Mouse (Mus musculus) heart, embryonic 14.5 days (tissue): ENCODE measurements around the gene Olfr806. TPM values are rescaled to one million over a fixed set of nuclear protein-coding genes. Genes with fewer than 3 reads are reported as not detected.

Experiments
- ATAC-seq: fragments of 200-750 bp; cut with Nextera tagmentation; 2 replicates; pipeline ENCODE4 v1.8.0; 2017; ENCODE audit warnings: low read depth, moderate TSS enrichment; ENCODE audit not compliant: insufficient number of reproducible peaks, insufficient read depth, low FRiP score
- H3K27ac ChIP-seq, 2 experiments: fragments of 200-500 bp in 1 of 2; fragments of 300-500 bp in 1 of 2; sonication (generic) in 1 of 2; replicated peaks in 1 of 2; 2 replicates each; pipeline ENCODE4 v1.5.1; 2012 to 2014; ENCODE audit warnings: low read depth in 2 of 2, low read length in 2 of 2, control low read depth in 1 of 2, mild to moderate bottlenecking in 1 of 2, mixed read lengths in 1 of 2; ENCODE audit not compliant: control insufficient read depth in 1 of 2, insufficient read depth in 1 of 2
- H3K27me3 ChIP-seq: fragments of 300-500 bp; sonication (generic); 2 replicates; pipeline ENCODE4 v1.6.1; 2014; ENCODE audit warnings: mild to moderate bottlenecking, low read length, control low read depth; ENCODE audit not compliant: control insufficient read depth, insufficient read depth
- H3K36me3 ChIP-seq: fragments of 300-500 bp; sonication (generic); 2 replicates; pipeline ENCODE4 v1.6.1; 2014; ENCODE audit warnings: mild to moderate bottlenecking, control low read depth, low read length, mixed read lengths; ENCODE audit not compliant: control insufficient read depth, insufficient read depth
- H3K4me1 ChIP-seq, 2 experiments: fragments of 200-500 bp in 1 of 2; fragments of 300-500 bp in 1 of 2; sonication (generic) in 1 of 2; 2 replicates each; pipeline ENCODE4 v1.6.1; 2012 to 2014; ENCODE audit warnings: low read length in 2 of 2, control low read depth in 1 of 2, mixed read lengths in 1 of 2; ENCODE audit not compliant: control insufficient read depth in 2 of 2, insufficient read depth in 2 of 2
- H3K4me2 ChIP-seq: fragments of 300-500 bp; sonication (generic); 2 replicates; pipeline ENCODE4 v1.6.1; 2014; ENCODE audit warnings: mild to moderate bottlenecking, low read length
- H3K4me3 ChIP-seq, 2 experiments: fragments of 200-500 bp in 1 of 2; fragments of 300-500 bp in 1 of 2; sonication (generic) in 1 of 2; 2 replicates each; pipeline ENCODE4 v1.5.1; 2012 to 2014; ENCODE audit warnings: low read length in 2 of 2, mild to moderate bottlenecking in 2 of 2, control low read depth in 1 of 2, low read depth in 1 of 2, moderate library complexity in 1 of 2; ENCODE audit not compliant: control insufficient read depth in 1 of 2, insufficient read depth in 1 of 2
- H3K9ac ChIP-seq: fragments of 300-500 bp; sonication (generic); 2 replicates; pipeline ENCODE4 v1.6.1; 2014; ENCODE audit warnings: mild to moderate bottlenecking, low read length
- H3K9me3 ChIP-seq: fragments of 300-500 bp; sonication (generic); 2 replicates; pipeline ENCODE4 v1.6.1; 2016; ENCODE audit warnings: low read length, control low read depth; ENCODE audit not compliant: control insufficient read depth
- WGBS: fragments of 180-500 bp; shearing (Covaris S2); extraction: QIAGEN DNeasy Blood & Tissue Kit; methylation state at CpG from one replicate; pipeline ENCODE4 v1.1.7; 2014; 5-methylcytosine and 5-hydroxymethylcytosine counted together
- microRNA-seq: library from miRNA; unstranded; fragments of <30 nt; microRNA quantifications from one replicate; pipeline ENCODE4, GENCODE M21; 2016
- polyA plus RNA-seq: library from polyadenylated mRNA; unstranded; fragments of >200 nt; fragmentation: Nextera tagmentation; extraction: Ambion mirVana; gene quantifications from 2 replicates; pipeline ENCODE4 v1.2.1, GENCODE M21; 2014

Olfr806 gene
- polyA plus RNA-seq, 1 experiment from 2014 or later: not detected

DNA sequence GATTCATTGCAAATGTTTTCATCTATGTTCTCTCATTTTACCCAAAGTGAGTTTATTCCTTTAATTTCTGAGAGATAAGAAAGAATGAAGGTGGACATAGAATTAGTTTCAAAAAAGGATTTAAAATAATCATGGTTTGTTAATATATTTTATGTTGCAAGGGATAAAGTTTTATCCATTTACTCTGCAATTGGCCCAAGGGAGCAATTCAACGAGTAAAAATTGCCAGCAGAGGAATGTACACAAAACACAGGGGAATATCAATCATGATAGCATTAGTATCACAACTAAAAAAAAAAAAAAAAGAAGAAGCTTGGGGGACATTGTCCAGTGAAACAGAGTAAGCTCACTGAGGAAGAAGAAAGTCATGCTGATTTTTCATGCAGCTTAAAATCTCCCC, 53.7 kb downstream of the Olfr806 start, which contains the start of gene Olfr802:
Gene Olfr802 (minus strand): TSS at position 101 of the 400 bp plus-strand sequence.
- Histone ChIP-seq H3K4me2 (no peak within 1 kb of the TSS), H3K36me3 (no peaks in the 10 kb centered on the region), H3K9me3 (no peaks in the 10 kb centered on the region), H3K9ac (no peak within 1 kb of the TSS), H3K27me3 (no peaks in the 10 kb centered on the region), H3K4me1 (no peaks in the 10 kb centered on the region), H3K27ac (no peak within 1 kb of the TSS), H3K4me3 (no peak within 1 kb of the TSS)
- 55% methylated on average over 1 of the region's 1 CpGs for WGBS
- no peak for ATAC-seq

Small RNA genes within 50 kb of the gene (microRNA-seq; reads per million reads assigned to microRNA genes)
- gene Gm24485: not detected

Other genes with a start within 250 kb of the Olfr806 start
- gene Olfr790, start 243.4 kb downstream of the Olfr806 start, polyA plus RNA-seq: not detected in 2 replicates
- not detected in 2 replicates for gene Olfr791, start 220.1 kb downstream of the Olfr806 start, polyA plus RNA-seq
- gene Olfr792, start 202.8 kb downstream of the Olfr806 start, polyA plus RNA-seq: not detected in 2 replicates
- gene Olfr794, start 174.3 kb downstream of the Olfr806 start, polyA plus RNA-seq: not detected in 2 replicates
- not detected in 2 replicates for gene Olfr796, start 129.4 kb downstream of the Olfr806 start, polyA plus RNA-seq
- not detected in 2 replicates for gene Olfr798, start 114.0 kb downstream of the Olfr806 start, polyA plus RNA-seq
- not detected in 2 replicates for gene Olfr799, start 104.4 kb downstream of the Olfr806 start, polyA plus RNA-seq
- gene Olfr800, start 84.2 kb downstream of the Olfr806 start, polyA plus RNA-seq: not detected in 2 replicates
- gene Olfr801, start 68.1 kb downstream of the Olfr806 start, polyA plus RNA-seq: not detected in 2 replicates
- gene Olfr802, start 53.8 kb downstream of the Olfr806 start, polyA plus RNA-seq: not detected in 2 replicates
- gene Olfr803, start 47.6 kb downstream of the Olfr806 start, polyA plus RNA-seq: not detected in 2 replicates
- not detected in 2 replicates for gene Olfr804, start 38.7 kb downstream of the Olfr806 start, polyA plus RNA-seq
- gene Olfr805, start 12.5 kb downstream of the Olfr806 start, polyA plus RNA-seq: not detected in 2 replicates
- gene Olfr807, start 15.9 kb upstream of the Olfr806 start, polyA plus RNA-seq: not detected in 2 replicates
- gene Olfr808, start 23.6 kb upstream of the Olfr806 start, polyA plus RNA-seq: not detected in 2 replicates
- not detected in 2 replicates for gene Olfr809, start 32.7 kb upstream of the Olfr806 start, polyA plus RNA-seq
- gene Olfr810, start 53.0 kb upstream of the Olfr806 start, polyA plus RNA-seq: not detected in 2 replicates
- gene Olfr811, start 62.5 kb upstream of the Olfr806 start, polyA plus RNA-seq: not detected in 2 replicates
- gene Olfr812, start 104.2 kb upstream of the Olfr806 start, polyA plus RNA-seq: not detected in 2 replicates
- gene Olfr813, start 113.4 kb upstream of the Olfr806 start, polyA plus RNA-seq: not detected in 2 replicates
- gene Olfr814, start 137.9 kb upstream of the Olfr806 start, polyA plus RNA-seq: not detected in 2 replicates
- not detected in 2 replicates for gene Olfr815, start 163.9 kb upstream of the Olfr806 start, polyA plus RNA-seq
- gene Olfr816, start 173.7 kb upstream of the Olfr806 start, polyA plus RNA-seq: not detected in 2 replicates
- gene Olfr818, start 207.2 kb upstream of the Olfr806 start, polyA plus RNA-seq: not detected in 2 replicates
- not detected in 2 replicates for gene Olfr819, start 225.3 kb upstream of the Olfr806 start, polyA plus RNA-seq
- gene Olfr247, start 234.2 kb upstream of the Olfr806 start, polyA plus RNA-seq: not detected in 2 replicates
- not detected in 2 replicates for gene Gm10310, start 243.1 kb upstream of the Olfr806 start, polyA plus RNA-seq